Mouse (Mus musculus) limb, embryonic 15.5 days (tissue): ENCODE results near the gene Safb2. TPM values are rescaled to one million over a fixed set of nuclear protein-coding genes. Genes with fewer than 3 reads are reported as not detected.

Experiments
- polyA plus RNA-seq: library from polyadenylated mRNA; unstranded; fragments of >200 nt; fragmentation: Nextera tagmentation; extraction: Ambion mirVana; gene quantifications from 2 replicates; pipeline ENCODE4 v1.2.1, GENCODE M21; 2015

Gene Safb2
- polyA plus RNA-seq, 1 experiment from 2014 or later = 74.5 TPM

Other genes with a start within 250 kb of the Safb2 start
- gene Ptprs, start 108.1 kb downstream of the Safb2 start, polyA plus RNA-seq = 85.4 and 96.3 TPM in 2 replicates
- not detected in 2 replicates for gene Znrf4, start 72.2 kb downstream of the Safb2 start, polyA plus RNA-seq
- 16.2 and 16.6 TPM in 2 replicates for gene Gm20219, start 30.2 kb downstream of the Safb2 start, polyA plus RNA-seq
- 80.6 and 94.2 TPM in 2 replicates for gene Safb, start 240 bp upstream of the Safb2 start, polyA plus RNA-seq
- gene 2410015M20Rik, start 25.2 kb upstream of the Safb2 start, polyA plus RNA-seq = 257 and 269 TPM in 2 replicates
- gene Rpl36, start 28.8 kb upstream of the Safb2 start, polyA plus RNA-seq = 1,472 and 1,900 TPM in 2 replicates
- 46.5 and 49.1 TPM in 2 replicates for gene Lonp1, start 42.3 kb upstream of the Safb2 start, polyA plus RNA-seq
- 0.17 and 0.57 TPM in 2 replicates for gene Catsperd, start 43.6 kb upstream of the Safb2 start, polyA plus RNA-seq
- 86.0 and 90.5 TPM in 2 replicates for gene Ranbp3, start 88.7 kb upstream of the Safb2 start, polyA plus RNA-seq
- 370 and 405 TPM in 2 replicates for gene Ndufa11, start 133.2 kb upstream of the Safb2 start, polyA plus RNA-seq
- gene Vmac, start 133.4 kb upstream of the Safb2 start, polyA plus RNA-seq = 18.1 and 18.2 TPM in 2 replicates
- 15.2 and 20.5 TPM in 2 replicates for gene Nrtn, start 172.9 kb upstream of the Safb2 start, polyA plus RNA-seq
- 43.9 and 45.5 TPM in 2 replicates for gene Dus3l, start 180.2 kb upstream of the Safb2 start, polyA plus RNA-seq
- 0.72 and 1.00 TPM in 2 replicates for gene Prr22, start 185.7 kb upstream of the Safb2 start, polyA plus RNA-seq
- 6.0 and 6.1 TPM in 2 replicates for gene Rfx2, start 246.4 kb upstream of the Safb2 start, polyA plus RNA-seq